Mouse (Mus musculus) bone marrow macrophage, adult 2 months (primary cell): ENCODE measurements at regions not wholly inside any gene's neighbourhood (a gene's known extent, or its start where the extent isn't known, plus 50 kb on each side); places are given as distances from the start of the nearest gene placed in this dataset.

ENCODE experiments used
- CTCF ChIP-seq: IDR thresholded peaks from 2 replicates; pipeline ENCODE4 v1.5.1; 2012; ENCODE audit warnings: low read depth, mild to moderate bottlenecking, low read length, moderate library complexity
- POLR2A ChIP-seq: IDR thresholded peaks from 2 replicates; pipeline ENCODE4 v1.6.1; 2012; ENCODE audit warnings: mild to moderate bottlenecking, low read depth, low read length, borderline replicate concordance

DNA sequence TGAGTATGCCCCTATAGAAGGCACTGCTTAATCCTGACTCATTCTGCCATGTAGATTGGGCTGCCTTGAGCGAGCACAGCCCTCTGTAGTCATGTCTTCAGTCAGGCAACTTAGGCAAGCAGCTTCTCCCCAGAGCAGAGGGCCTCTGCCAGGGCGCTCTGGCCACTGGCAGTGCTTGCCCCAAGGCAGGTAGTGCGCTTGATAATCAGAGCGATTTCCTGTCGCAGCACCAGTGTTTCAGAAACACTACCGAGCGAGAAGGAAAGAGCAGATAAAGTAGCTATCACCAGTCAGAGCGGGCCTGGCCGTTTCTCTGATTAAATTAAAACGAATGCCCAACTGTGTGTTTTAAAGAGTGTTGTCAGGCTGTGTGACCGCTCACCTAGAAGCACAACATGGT, 52.6 kb upstream of the Mphosph6 start:
- no peak for TF ChIP-seq CTCF
- TF ChIP-seq POLR2A: no peak
